Mouse (Mus musculus) gastrocnemius, postnatal 36 days (tissue): Measurements from ENCODE around the gene Cd79b. TPM values are rescaled to one million over a fixed set of nuclear protein-coding genes. Genes with fewer than 3 reads are reported as not detected.
"Not testable (repeated sequence)": the region's sequence is repeated elsewhere in the genome, so short reads cannot be mapped to it uniquely, and the experiment has no call there.

Experiments used
- DNase-seq, 2 experiments: peaks; one replicate each; pipeline ENCODE4 v3.0.0; 2022
- intact Hi-C: fragments of 180-260 bp; cut with DNase I; formaldehyde crosslinking; loops from one replicate; pipeline ENCODE4 v1.15.1; 2025
- long read RNA-seq, 2 experiments: library from polyadenylated mRNA; stranded (forward); transcript quantifications; one replicate each; pipeline ENCODE4 v2.0.0; 2021
- total RNA-seq, 2 experiments: library from RNA; stranded (reverse); gene quantifications; 2 replicates each; pipeline ENCODE4 v1.2.3; 2021

Cd79b gene
- under 1 TPM; 0.30 to 0.43 TPM for total RNA-seq
- long read RNA-seq, experiment 1 = 0 reads
- long read RNA-seq, experiment 2 = 0 reads

DNA sequence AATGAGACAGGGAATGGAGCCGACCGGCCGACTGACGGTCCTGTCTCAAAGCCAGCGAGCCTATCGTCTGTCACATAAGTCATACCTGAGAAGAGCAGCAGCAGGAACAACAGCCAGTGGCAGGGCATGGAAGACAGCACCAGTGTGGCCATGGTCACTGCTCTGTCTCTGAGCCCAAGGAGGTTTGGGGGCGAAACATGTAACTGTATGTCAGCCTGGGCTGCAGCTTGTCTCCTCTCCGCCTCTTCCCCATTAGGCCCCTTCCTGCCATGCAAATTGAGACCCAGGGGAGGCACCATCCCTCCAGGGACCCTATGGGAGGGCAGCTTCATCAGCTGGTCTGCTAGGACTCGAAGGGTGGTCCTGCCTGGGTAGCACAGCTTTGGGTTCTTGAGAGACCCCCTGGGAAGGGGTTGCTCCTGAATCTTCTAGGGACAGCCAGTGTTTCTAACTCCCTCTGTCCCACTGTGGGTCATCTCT is at the start of gene Cd79b:
Gene Cd79b (minus strand): TSS at position 430 of the 480 bp plus-strand sequence.
- DNase-seq = no peak
- intact Hi-C loops = no loop called here

DNA sequence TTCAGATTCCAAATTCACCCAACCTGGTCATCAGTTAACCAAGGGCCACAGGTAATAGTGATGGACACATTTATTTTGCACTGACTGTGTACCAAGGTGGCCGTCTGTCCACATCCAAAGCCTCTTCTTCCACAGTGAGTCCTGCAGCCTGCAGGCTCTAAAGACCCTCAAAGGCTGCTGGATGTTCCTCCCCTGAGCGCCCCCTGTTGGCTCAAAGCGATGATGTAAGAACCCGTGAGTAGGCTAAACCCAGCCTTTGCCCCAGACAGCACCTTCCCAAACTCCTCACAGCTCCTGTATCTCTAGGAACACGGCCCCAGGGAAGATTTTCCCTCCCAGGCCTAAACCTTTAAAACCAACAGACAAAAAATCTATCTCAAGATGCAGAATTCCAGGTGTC is 44.8 kb upstream of the Cd79b start:
- no peak for DNase-seq
- intact Hi-C loops = no loop called here

DNA sequence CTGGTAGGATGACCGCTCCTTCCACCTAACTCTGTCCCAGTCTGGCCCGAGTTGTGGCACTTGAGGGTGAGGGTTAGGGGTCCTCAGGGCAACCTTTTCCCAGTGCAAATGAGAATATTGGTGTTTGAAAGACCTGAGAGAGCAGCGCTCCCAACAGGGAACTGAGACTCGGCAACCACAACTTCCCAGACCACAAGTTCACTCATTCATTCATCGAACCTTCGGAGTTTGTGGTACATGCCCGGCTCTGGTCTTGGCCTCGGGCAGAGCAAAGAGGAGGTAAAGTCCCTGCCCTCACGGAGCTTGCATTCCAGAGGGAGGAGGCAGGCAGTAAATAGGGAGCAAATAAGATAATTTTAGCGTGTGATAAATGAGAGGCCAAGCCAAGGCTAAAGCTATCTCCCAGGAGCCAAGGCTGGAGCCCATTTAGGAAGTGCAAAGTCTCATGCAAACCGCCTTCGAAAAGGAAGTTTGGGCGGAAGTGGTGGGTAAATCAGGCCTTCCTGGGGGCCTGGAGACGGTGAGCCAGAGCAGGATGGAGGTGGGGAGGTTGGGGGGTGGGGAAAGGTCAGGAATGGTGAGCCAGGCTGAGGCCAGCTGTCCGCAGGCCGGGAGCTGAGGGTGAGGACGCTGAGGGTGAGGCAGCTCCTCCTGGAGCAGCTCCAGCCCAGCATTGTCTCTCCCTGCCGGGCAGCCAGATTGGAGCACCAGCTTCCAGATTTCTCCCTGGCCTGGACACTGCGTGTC is 41.0 kb upstream of the Cd79b start:
- intact Hi-C loops = no loop called here
- no peak for DNase-seq

DNA sequence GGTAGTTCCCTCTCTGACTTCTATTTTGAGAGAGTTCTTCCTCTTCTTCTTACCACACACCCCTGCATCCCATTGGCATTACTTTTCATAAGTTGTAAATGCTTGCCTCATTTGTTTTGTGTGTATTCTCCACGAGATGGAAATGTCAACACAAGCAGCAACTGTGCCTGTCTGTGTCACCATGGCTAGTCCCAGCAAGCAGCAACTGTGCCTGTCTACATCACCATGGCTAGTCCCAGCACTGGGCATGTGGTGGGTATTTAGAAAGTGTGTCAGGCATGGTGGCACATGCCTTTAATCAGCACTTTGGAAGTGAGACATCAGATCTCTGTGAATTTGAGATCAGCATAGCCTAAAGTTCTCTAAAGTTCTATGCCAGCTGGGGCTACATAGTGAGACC is 39.6 kb upstream of the Cd79b start:
- intact Hi-C loops = no loop called here
- DNase-seq = no peak

DNA sequence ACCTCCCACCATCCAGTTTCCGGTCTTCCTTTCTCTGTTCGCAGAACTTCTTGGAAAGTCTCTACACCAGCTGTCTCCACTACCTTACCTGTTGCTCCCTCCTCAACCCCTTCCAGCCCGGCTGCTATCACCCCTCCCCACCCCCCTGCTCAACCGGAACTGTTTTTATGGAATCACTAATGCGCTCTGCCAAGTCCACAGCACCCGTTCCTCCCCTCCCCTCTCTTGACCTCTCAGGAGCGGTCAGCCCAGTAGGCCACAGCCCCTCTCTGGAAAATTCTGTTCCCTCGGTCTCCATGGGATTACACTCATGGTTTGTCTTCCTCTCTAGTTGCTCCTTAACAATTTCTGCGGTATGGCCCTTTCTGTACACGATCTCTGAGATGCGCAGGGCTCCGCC is 38.6 kb upstream of the Cd79b start, which contains the start of gene Scn4a:
Gene Scn4a (minus strand): TSS at position 101 of the 400 bp plus-strand sequence.
- intact Hi-C loops = no loop called here
- no peak for DNase-seq

GRCm38 (mm10) chr11:106351941-106352340 is 37.4 kb upstream of the Cd79b start:
- no peak for DNase-seq
- intact Hi-C loops = no loop called here

GRCm38 (mm10) chr11:106351253-106351652 is 36.7 kb upstream of the Cd79b start:
- no peak for DNase-seq

DNA sequence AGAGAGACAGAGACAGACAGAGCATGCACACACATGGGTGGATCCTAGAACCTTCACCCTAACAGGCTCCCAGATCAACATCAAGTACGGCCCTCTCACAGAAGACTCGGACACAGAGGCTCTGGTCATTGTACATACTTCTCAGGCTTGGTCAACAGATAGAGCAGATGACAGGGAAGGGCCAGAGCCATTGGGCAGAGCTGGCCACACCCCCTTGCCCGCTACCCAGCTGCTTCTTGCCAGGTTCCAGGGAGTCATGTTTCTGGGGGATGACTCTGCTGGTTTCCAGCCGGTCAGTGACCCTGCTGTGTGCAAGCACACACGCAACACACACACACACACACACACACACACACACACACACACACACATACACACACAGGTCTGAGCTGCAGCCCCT is 36.3 kb upstream of the Cd79b start:
- intact Hi-C loops = no loop called here
- peak in 1 of 2 experiments; percentile 50 for DNase-seq

More at GRCm38 (mm10) chr11:106351253-106351652, 36.7 kb upstream of the Cd79b start:
- intact Hi-C loops = no loop called here

- intact Hi-C loops = no loop called here
- DNase-seq = no peak
Observed at GRCm38 (mm10) chr11:106349772-106350171, 35.2 kb upstream of the Cd79b start.

DNA sequence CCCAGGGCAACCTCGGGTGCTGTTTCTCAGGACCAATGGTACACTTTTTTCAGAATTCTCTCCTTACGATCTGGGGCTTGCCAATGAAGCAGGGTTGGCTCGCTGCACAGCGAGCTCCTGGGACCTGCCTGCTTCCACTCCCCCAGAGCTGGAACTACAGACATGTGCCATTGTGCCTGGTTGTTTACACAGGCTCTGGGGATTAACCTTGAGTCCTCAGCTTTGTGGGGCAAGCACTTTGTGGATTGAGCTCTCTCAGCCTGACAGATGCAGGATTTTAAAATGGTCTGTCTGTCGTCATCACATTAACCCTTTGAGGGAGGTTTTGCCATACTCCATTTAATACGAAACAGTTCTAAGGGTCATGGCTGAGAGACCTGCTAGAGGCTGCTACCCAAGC is 30.3 kb upstream of the Cd79b start:
- no peak for DNase-seq
- intact Hi-C loops = no loop called here

DNA sequence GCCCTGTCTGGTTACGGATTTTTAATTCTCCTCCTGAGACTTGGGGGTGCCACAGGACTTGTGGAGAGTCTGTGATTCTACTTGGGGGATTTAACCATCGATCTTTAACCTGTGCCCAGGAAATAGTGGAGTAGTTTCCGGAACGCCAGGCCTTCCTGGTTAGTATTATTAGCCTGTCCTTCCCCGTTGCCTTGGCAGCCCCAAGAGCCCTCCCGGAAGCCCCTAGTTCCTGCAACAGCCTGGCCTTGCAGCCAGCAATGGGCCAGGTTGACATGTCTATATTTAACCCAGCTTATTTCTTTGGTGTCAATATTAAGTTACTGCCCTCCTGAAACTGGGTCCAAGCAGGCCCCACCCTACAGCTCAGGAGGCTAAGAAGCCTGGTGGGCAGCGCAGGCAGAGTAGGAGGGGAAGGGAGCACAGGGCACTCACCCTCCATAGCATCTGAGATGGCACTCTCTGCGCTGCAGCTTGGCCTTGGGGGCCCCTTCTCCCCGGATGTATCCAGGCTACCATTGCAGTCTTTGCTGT is 26.5 kb upstream of the Cd79b start:
- peak in 1 of 2 experiments; percentile 57 for DNase-seq
- intact Hi-C loops = no loop called here

GRCm38 (mm10) chr11:106339323-106339722 is 24.8 kb upstream of the Cd79b start:
- DNase-seq, intact Hi-C loops: not testable (repeated sequence)

DNA sequence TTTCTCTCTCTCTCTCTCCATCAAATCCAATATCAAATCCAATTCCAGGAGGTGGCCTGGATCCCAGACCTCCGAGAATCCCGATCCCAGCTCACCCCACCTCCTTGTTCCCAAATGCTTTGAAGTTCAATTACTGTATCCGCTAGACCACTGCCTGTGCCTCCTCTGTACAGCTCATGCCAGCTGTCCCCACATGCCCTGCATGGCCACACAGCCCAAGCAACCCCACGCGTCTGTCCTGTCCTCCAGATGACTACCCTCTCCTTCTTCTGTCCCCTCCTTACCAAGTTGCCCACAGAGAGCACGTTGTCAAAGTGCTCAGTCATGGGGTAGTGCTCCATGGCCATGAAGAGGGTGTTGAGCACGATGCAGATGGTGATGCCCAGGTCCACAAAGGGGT is 24.3 kb upstream of the Cd79b start:
- intact Hi-C loops = no loop called here
- no peak for DNase-seq

GRCm38 (mm10) chr11:106338029-106338428 is 23.5 kb upstream of the Cd79b start:
- DNase-seq = no peak
- intact Hi-C loops = no loop called here

DNA sequence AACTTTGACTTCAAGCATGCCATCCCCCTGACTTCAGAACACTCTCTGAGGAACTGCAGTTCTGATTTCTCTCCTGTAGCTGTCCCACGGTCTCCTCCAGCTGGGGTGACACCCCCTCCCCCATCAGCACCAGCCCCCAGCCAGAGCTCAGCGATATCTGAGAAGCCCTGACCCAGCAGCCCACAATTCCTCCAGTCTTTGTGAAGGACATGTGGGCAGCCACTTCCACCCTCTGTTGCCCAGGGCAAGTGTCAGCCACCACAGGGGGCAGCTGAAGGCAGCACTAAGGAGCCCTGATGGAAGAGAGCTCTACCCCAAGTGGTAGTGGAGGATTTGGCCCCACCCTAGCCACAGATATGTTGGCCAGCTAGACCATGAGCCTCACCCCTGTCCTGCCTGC is 19.5 kb upstream of the Cd79b start:
- intact Hi-C loops = no loop called here
- peak in 1 of 2 experiments; percentile 40 for DNase-seq

DNA sequence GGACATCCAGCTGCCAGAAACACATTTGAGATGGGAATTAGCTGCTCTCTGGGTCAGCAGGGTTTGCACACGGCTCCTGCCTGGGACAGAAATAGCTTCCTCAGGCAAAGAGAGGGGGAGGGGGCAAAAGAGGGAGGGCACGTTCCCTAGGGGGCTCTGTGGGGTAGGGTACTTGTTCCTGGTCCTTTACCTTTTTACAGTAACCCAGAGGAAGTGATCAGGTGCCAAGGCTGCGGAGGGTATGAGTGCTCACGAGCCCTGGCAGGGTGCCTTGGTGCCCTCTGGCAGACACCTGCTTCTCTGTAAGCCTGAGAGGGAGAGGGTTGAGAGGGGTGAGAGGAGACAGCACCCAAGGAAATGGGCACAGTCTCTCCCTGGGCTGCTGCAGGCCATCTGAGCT is 17.9 kb upstream of the Cd79b start:
- no peak for DNase-seq
- intact Hi-C loops = loop anchor here (1.0 kb wide), 1 partner anchor 33 kb away; the partner anchor contains the start of gene Prr29

DNA sequence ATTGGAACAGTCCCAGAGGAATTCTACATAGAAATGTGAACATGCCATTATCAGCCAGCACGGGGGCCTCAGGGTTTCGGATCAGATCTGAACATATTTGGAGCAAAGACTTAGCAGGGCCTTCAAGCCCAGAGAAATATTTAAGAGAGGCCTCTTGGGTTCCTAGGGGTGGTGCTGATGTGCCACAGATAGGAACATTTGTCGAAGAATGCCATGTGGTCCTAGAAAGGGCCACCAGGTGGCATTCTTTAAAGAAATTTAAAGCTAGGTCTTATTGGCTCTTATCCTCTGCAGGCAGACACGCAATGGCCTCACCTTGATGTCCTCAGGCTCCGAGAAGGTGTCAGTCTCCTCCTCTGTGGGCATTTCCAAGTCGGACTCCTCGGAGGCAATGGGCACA is 15.1 kb upstream of the Cd79b start:
- no peak for DNase-seq

GRCm38 (mm10) chr11:106329128-106329527 is 14.6 kb upstream of the Cd79b start:
- no peak for DNase-seq
- intact Hi-C loops = no loop called here

More for the DNA sequence above, 15.1 kb upstream of the Cd79b start:
- intact Hi-C loops = no loop called here

GRCm38 (mm10) chr11:106328521-106328920 is 14.0 kb upstream of the Cd79b start:
- intact Hi-C loops = loop anchor here (1.0 kb wide), 1 partner anchor 38 kb away; no protein-coding TSS in a partner anchor
- peak in 1 of 2 experiments; percentile 64 for DNase-seq

DNA sequence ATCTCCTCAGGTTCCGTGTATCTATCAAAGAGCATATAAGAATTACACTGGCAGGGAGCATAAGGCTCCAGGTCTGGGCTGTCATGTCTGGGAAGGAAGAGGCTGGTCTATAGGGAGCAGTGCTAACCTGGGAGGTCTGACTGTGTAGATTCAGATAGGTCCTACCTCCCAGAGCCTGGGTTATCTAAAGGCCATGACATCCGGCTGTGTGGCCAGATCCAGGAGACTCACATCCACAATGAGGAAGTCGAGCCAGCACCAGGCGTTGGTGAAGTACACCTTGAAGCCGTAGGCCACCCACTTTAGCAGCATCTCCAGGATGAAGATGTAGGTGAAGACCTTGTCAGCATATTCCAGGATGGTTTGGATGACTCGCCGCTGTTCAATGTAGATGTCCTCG is 11.9 kb upstream of the Cd79b start:
- intact Hi-C loops = no loop called here
- DNase-seq = no peak

DNA sequence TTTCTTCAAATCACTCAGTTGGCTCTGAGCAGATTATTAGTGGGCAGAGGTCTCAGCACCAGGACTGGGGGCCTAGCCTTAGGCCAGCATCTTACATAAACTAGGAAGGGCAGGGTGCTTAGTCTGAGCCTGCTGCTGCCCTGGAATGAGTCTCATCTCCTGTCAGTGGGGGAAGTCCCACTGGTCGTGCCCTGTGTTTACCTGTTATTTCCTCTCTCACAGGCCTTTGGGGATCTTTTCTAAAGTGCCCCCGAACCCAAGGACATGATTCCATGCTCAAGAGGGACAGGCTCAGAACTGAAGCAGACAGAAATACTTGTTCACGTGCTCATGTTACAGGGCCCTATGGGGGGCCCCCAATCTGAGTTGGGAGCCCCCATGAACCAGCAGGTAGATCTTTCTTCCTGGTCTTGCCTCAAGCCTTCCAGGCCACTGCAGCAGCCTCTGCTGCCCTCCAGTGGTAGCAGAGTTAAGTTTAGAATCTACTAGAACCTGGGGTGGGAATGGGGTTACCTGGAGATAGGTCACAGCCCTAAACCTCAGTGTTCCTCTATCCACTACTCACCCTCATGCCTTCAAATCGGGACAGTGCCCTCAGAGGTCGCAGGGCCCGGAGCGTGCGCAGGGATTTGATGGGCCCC is 11.1 kb upstream of the Cd79b start:
- peak in 1 of 2 experiments; percentile 50 for DNase-seq
- intact Hi-C loops = no loop called here
